Mouse (Mus musculus): ENCODE data around the gene Gm43517.

DNA sequence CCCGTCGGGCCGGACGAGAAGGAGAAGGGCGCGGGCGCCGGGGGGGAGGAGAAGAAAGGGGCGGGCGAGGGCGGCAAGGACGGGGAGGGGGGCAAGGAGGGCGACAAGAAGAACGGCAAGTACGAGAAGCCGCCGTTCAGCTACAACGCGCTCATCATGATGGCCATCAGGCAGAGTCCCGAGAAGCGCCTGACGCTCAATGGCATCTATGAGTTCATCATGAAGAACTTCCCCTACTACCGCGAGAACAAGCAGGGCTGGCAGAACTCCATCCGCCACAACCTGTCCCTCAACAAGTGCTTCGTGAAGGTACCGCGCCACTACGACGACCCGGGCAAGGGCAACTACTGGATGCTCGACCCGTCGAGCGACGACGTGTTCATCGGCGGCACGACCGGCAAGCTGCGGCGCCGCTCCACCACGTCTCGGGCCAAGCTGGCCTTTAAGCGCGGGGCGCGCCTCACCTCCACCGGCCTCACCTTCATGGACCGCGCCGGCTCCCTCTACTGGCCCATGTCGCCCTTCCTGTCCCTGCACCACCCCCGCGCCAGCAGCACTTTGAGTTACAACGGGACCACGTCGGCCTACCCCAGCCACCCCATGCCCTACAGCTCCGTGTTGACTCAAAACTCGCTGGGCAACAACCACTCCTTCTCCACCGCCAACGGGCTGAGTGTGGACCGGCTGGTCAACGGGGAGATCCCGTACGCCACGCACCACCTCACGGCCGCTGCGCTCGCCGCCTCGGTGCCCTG is at the start of gene Gm43517:
- TF ChIP-seq POLR2A (IDR thresholded peaks at IDR 0.05; ENCODE audit: control insufficient read depth, extremely low read depth, insufficient read depth, low read length, poor library complexity) (no peak), CTCF (IDR thresholded peaks at IDR 0.05; ENCODE audit: borderline replicate concordance, control insufficient read depth, extremely low read depth, insufficient read depth, low read length, poor library complexity) (no peak)
